Mouse (Mus musculus) neural tube, embryonic 15.5 days (tissue): Measurements from ENCODE around the gene Iah1. TPM values are rescaled to one million over a fixed set of nuclear protein-coding genes. Genes with fewer than 3 reads are reported as not detected.

Experiments
- ATAC-seq: fragments of 200-750 bp; cut with Nextera tagmentation; 2 replicates; pipeline ENCODE4 v1.8.0; 2017; ENCODE audit warnings: mild to moderate bottlenecking, moderate TSS enrichment, moderate library complexity; ENCODE audit not compliant: low FRiP score
- H3K27ac ChIP-seq: fragments of 300-500 bp; sonication (generic); replicated peaks from 2 replicates; pipeline ENCODE4 v1.5.1; 2015; ENCODE audit warnings: mild to moderate bottlenecking, inconsistent platforms
- H3K27me3 ChIP-seq: fragments of 300-500 bp; sonication (generic); replicated peaks from 2 replicates; pipeline ENCODE4 v1.6.1; 2015; ENCODE audit warnings: inconsistent platforms
- H3K36me3 ChIP-seq: fragments of 300-500 bp; sonication (generic); 2 replicates; pipeline ENCODE4 v1.6.1; 2015; ENCODE audit warnings: inconsistent platforms
- H3K4me1 ChIP-seq: fragments of 300-500 bp; sonication (generic); 2 replicates; pipeline ENCODE4 v1.6.1; 2015; ENCODE audit warnings: inconsistent platforms
- H3K4me2 ChIP-seq: fragments of 300-500 bp; sonication (generic); 2 replicates; pipeline ENCODE4 v1.6.1; 2015; ENCODE audit warnings: inconsistent platforms, mild to moderate bottlenecking, moderate library complexity
- H3K4me3 ChIP-seq: fragments of 300-500 bp; sonication (generic); replicated peaks from 2 replicates; pipeline ENCODE4 v1.5.1; 2015; ENCODE audit warnings: mild to moderate bottlenecking, inconsistent platforms
- H3K9ac ChIP-seq: fragments of 300-500 bp; sonication (generic); replicated peaks from 2 replicates; pipeline ENCODE4 v1.6.1; 2015; ENCODE audit warnings: mild to moderate bottlenecking, inconsistent platforms
- H3K9me3 ChIP-seq: fragments of 300-500 bp; sonication (generic); replicated peaks from 2 replicates; pipeline ENCODE4 v1.6.1; 2016; ENCODE audit warnings: inconsistent platforms
- WGBS: fragments of 180-500 bp; shearing (Covaris S2); methylation state at CpG from one replicate; pipeline ENCODE4 v1.1.7; 2015; ENCODE audit warnings: mixed read lengths; 5-methylcytosine and 5-hydroxymethylcytosine counted together
- polyA plus RNA-seq: library from polyadenylated mRNA; unstranded; fragments of >200 nt; fragmentation: Nextera tagmentation; extraction: Ambion mirVana; gene quantifications from 2 replicates; pipeline ENCODE4 v1.2.1, GENCODE M21; 2015

Gene Iah1
- polyA plus RNA-seq, 1 experiment from 2014 or later, result 25.9 TPM

- H3K27me3 ChIP-seq, result no peaks in the 10 kb centered on the region
- ATAC-seq, result no peak
- H3K36me3 ChIP-seq, result peaks cover 43% of the 10 kb centered on the region
- H3K9ac ChIP-seq, result no peak overlapping the region
- no peaks in the 10 kb centered on the region for H3K9me3 ChIP-seq
- no peak overlapping the region for H3K4me3 ChIP-seq
- no peak overlapping the region for H3K27ac ChIP-seq
- H3K4me2 ChIP-seq, result no peak overlapping the region
- peaks cover under 1% of the 10 kb centered on the region; the same call in 1 of the 2 replicates for H3K4me1 ChIP-seq
- 87% methylated on average over 4 of the region's 4 CpGs for WGBS
Observed at GRCm38 (mm10) chr12:21322296-21322695, 6.1 kb downstream of the Iah1 start.

GRCm38 (mm10) chr12:21322856-21323255 is 6.7 kb downstream of the Iah1 start:
- Histone ChIP-seq H3K9ac (no peak overlapping the region), H3K4me3 (no peak overlapping the region), H3K9me3 (no peaks in the 10 kb centered on the region), H3K36me3 (peaks cover 43% of the 10 kb centered on the region), H3K4me2 (no peak overlapping the region), H3K4me1 (no peaks in the 10 kb centered on the region), H3K27me3 (no peaks in the 10 kb centered on the region), H3K27ac (no peak overlapping the region)
- 86% methylated on average over 9 of the region's 9 CpGs for WGBS
- no peak for ATAC-seq

GRCm38 (mm10) chr12:21324101-21324500 is 7.9 kb downstream of the Iah1 start:
- Histone ChIP-seq H3K27me3 (no peaks in the 10 kb centered on the region), H3K4me2 (no peak overlapping the region), H3K9ac (no peak overlapping the region), H3K4me1 (no peaks in the 10 kb centered on the region), H3K9me3 (no peaks in the 10 kb centered on the region), H3K36me3 (peaks cover 46% of the 10 kb centered on the region), H3K27ac (no peak overlapping the region), H3K4me3 (no peak overlapping the region)
- ATAC-seq, result no peak
- WGBS, result 39% methylated on average over 5 of the region's 5 CpGs

GRCm38 (mm10) chr12:21325266-21325665 is 9.1 kb downstream of the Iah1 start:
- H3K9ac ChIP-seq, result no peak overlapping the region
- peaks cover 56% of the 10 kb centered on the region for H3K36me3 ChIP-seq
- H3K9me3 ChIP-seq, result no peaks in the 10 kb centered on the region
- ATAC-seq, result no peak
- no peak overlapping the region for H3K27ac ChIP-seq
- H3K4me1 ChIP-seq, result no peaks in the 10 kb centered on the region
- no peak overlapping the region for H3K4me2 ChIP-seq
- WGBS, result 94% methylated on average over 8 of the region's 8 CpGs
- H3K4me3 ChIP-seq, result no peak overlapping the region
- H3K27me3 ChIP-seq, result no peaks in the 10 kb centered on the region

GRCm38 (mm10) chr12:21326325-21326724 is 10.1 kb downstream of the Iah1 start:
- H3K36me3 ChIP-seq, result peaks cover 62% of the 10 kb centered on the region
- no peak overlapping the region for H3K27ac ChIP-seq
- H3K4me2 ChIP-seq, result no peak overlapping the region
- H3K9me3 ChIP-seq, result no peaks in the 10 kb centered on the region
- no peaks in the 10 kb centered on the region for H3K4me1 ChIP-seq
- no peak for ATAC-seq
- H3K9ac ChIP-seq, result no peak overlapping the region
- H3K27me3 ChIP-seq, result no peaks in the 10 kb centered on the region
- WGBS, result 96% methylated on average over 3 of the region's 3 CpGs
- H3K4me3 ChIP-seq, result no peak overlapping the region

- ATAC-seq, result no peak
- 93% methylated on average over 9 of the region's 9 CpGs for WGBS
- peaks cover 68% of the 10 kb centered on the region for H3K36me3 ChIP-seq
Observed at GRCm38 (mm10) chr12:21329661-21330400, 13.6 kb downstream of the Iah1 start.

GRCm38 (mm10) chr12:21330961-21331576 is 14.9 kb downstream of the Iah1 start:
- no peaks in the 10 kb centered on the region for H3K9me3 ChIP-seq
- no peak overlapping the region for H3K27ac ChIP-seq
- H3K4me2 ChIP-seq, result no peak overlapping the region
- WGBS, result 90% methylated on average over 10 of the region's 10 CpGs
- no peaks in the 10 kb centered on the region for H3K27me3 ChIP-seq
- ATAC-seq, result no peak
- H3K4me3 ChIP-seq, result no peak overlapping the region
- H3K9ac ChIP-seq, result no peak overlapping the region
- H3K36me3 ChIP-seq, result peaks cover 60% of the 10 kb centered on the region
- H3K4me1 ChIP-seq, result no peaks in the 10 kb centered on the region

More at GRCm38 (mm10) chr12:21329661-21330400, 13.6 kb downstream of the Iah1 start:
- Histone ChIP-seq H3K4me2 (no peak overlapping the region), H3K4me1 (no peaks in the 10 kb centered on the region), H3K9me3 (no peaks in the 10 kb centered on the region), H3K27me3 (no peaks in the 10 kb centered on the region), H3K4me3 (no peak overlapping the region), H3K27ac (no peak overlapping the region), H3K9ac (no peak overlapping the region)

- WGBS, result 77% methylated on average over 6 of the region's 6 CpGs
- H3K36me3 ChIP-seq, result peaks cover 61% of the 10 kb centered on the region
- no peaks in the 10 kb centered on the region for H3K9me3 ChIP-seq
- ATAC-seq, result no peak
- no peak overlapping the region for H3K4me2 ChIP-seq
- H3K4me1 ChIP-seq, result no peaks in the 10 kb centered on the region
- H3K27ac ChIP-seq, result no peak overlapping the region
- H3K9ac ChIP-seq, result no peak overlapping the region
- no peaks in the 10 kb centered on the region for H3K27me3 ChIP-seq
- no peak overlapping the region for H3K4me3 ChIP-seq
Observed at GRCm38 (mm10) chr12:21331711-21332110, 15.5 kb downstream of the Iah1 start.

GRCm38 (mm10) chr12:21333021-21333420 is 16.8 kb downstream of the Iah1 start:
- Histone ChIP-seq H3K27ac (no peak overlapping the region), H3K4me2 (no peak overlapping the region), H3K4me3 (no peak overlapping the region), H3K36me3 (peaks cover 60% of the 10 kb centered on the region), H3K9ac (no peak overlapping the region), H3K4me1 (no peaks in the 10 kb centered on the region), H3K9me3 (no peaks in the 10 kb centered on the region), H3K27me3 (no peaks in the 10 kb centered on the region)
- 96% methylated on average over 7 of the region's 7 CpGs for WGBS
- no peak for ATAC-seq

- H3K4me2 ChIP-seq, result no peak overlapping the region
- H3K27ac ChIP-seq, result no peak overlapping the region
- peaks cover 64% of the 10 kb centered on the region for H3K36me3 ChIP-seq
- WGBS, result 97% methylated on average over 5 of the region's 5 CpGs
- H3K27me3 ChIP-seq, result no peaks in the 10 kb centered on the region
- no peak overlapping the region for H3K4me3 ChIP-seq
- H3K4me1 ChIP-seq, result no peaks in the 10 kb centered on the region
- no peaks in the 10 kb centered on the region for H3K9me3 ChIP-seq
- ATAC-seq, result no peak
- H3K9ac ChIP-seq, result no peak overlapping the region
Observed at GRCm38 (mm10) chr12:21333766-21334165, 17.6 kb downstream of the Iah1 start.

GRCm38 (mm10) chr12:21335869-21336268 is 19.7 kb downstream of the Iah1 start:
- Histone ChIP-seq H3K4me1 (no peaks in the 10 kb centered on the region), H3K27me3 (no peaks in the 10 kb centered on the region), H3K9me3 (no peaks in the 10 kb centered on the region), H3K27ac (no peak overlapping the region), H3K4me3 (no peak overlapping the region), H3K9ac (no peak overlapping the region), H3K36me3 (peaks cover 69% of the 10 kb centered on the region), H3K4me2 (no peak overlapping the region)
- ATAC-seq, result no peak
- WGBS, result 93% methylated on average over 7 of the region's 7 CpGs

- H3K9me3 ChIP-seq, result no peaks in the 10 kb centered on the region
- WGBS, result 95% methylated on average over 5 of the region's 5 CpGs
- H3K9ac ChIP-seq, result no peak overlapping the region
- H3K4me3 ChIP-seq, result no peak overlapping the region
- no peaks in the 10 kb centered on the region for H3K4me1 ChIP-seq
- no peak for ATAC-seq
- H3K27me3 ChIP-seq, result no peaks in the 10 kb centered on the region
- H3K27ac ChIP-seq, result no peak overlapping the region
- H3K36me3 ChIP-seq, result peaks cover 66% of the 10 kb centered on the region
- H3K4me2 ChIP-seq, result no peak overlapping the region
Observed at GRCm38 (mm10) chr12:21337171-21337570, 21.0 kb downstream of the Iah1 start.
